Mouse (Mus musculus): ENCODE data around the gene Pfdn5. TPM values are rescaled to one million over a fixed set of nuclear protein-coding genes. Genes with fewer than 3 reads are reported as not detected.
"Not testable (repeated sequence)": the region's sequence is repeated elsewhere in the genome, so short reads cannot be mapped to it uniquely, and the experiment has no call there.

The Pfdn5 gene
- total RNA-seq, 2 experiments from 2014 or later: 317 to 334 TPM

- DNase-seq (ENCODE audit: low spot score in 2 of 2): peak; percentile 80 to 85
Measured at GRCm38 (mm10) chr15:102331610-102332015, 5.7 kb downstream of the Pfdn5 start, which contains the start of gene Myg1. TSS of gene Myg1 (plus strand) at chr15:102331709.

- no peak for DNase-seq (ENCODE audit: low spot score in 2 of 2)
Measured at GRCm38 (mm10) chr15:102335254-102335653, 9.3 kb downstream of the Pfdn5 start.

- DNase-seq (ENCODE audit: low spot score in 2 of 2): not testable (repeated sequence)
Measured at GRCm38 (mm10) chr15:102335925-102336324, 10.0 kb downstream of the Pfdn5 start.

GRCm38 (mm10) chr15:102336946-102337345 is 11.0 kb downstream of the Pfdn5 start:
- no peak for DNase-seq (ENCODE audit: low spot score in 2 of 2)

GRCm38 (mm10) chr15:102339612-102340011 is 13.7 kb downstream of the Pfdn5 start:
- DNase-seq (ENCODE audit: low spot score in 2 of 2): no peak

- DNase-seq (ENCODE audit: low spot score in 2 of 2): no peak
Measured at GRCm38 (mm10) chr15:102341580-102341979, 15.7 kb downstream of the Pfdn5 start.

GRCm38 (mm10) chr15:102344490-102344889 is 18.6 kb downstream of the Pfdn5 start:
- DNase-seq (ENCODE audit: low spot score in 2 of 2): no peak

GRCm38 (mm10) chr15:102346444-102346843 is 20.5 kb downstream of the Pfdn5 start:
- DNase-seq (ENCODE audit: low spot score in 2 of 2): no peak

- peak; percentile 93 to 95 for DNase-seq (ENCODE audit: low spot score in 2 of 2)
Measured at GRCm38 (mm10) chr15:102350138-102350941, 24.4 kb downstream of the Pfdn5 start, which contains the start of gene Aaas. TSS of gene Aaas (minus strand) at chr15:102350771.

- DNase-seq (ENCODE audit: low spot score in 2 of 2): no peak
Measured at GRCm38 (mm10) chr15:102350942-102351291, 25.0 kb downstream of the Pfdn5 start.

- no peak for DNase-seq (ENCODE audit: low spot score in 2 of 2)
Measured at GRCm38 (mm10) chr15:102352177-102352576, 26.3 kb downstream of the Pfdn5 start.

- no peak for DNase-seq (ENCODE audit: low spot score in 2 of 2)
Measured at GRCm38 (mm10) chr15:102353986-102354385, 28.1 kb downstream of the Pfdn5 start.

GRCm38 (mm10) chr15:102355134-102355870 is 29.4 kb downstream of the Pfdn5 start:
- DNase-seq (ENCODE audit: low spot score in 2 of 2): peak in 1 of 2 experiments; percentile 41

GRCm38 (mm10) chr15:102355871-102356441 is 30.0 kb downstream of the Pfdn5 start:
- DNase-seq (ENCODE audit: low spot score in 2 of 2): peak in 1 of 2 experiments; percentile 19

GRCm38 (mm10) chr15:102356501-102357325 is 30.8 kb downstream of the Pfdn5 start:
- no peak for DNase-seq (ENCODE audit: low spot score in 2 of 2)

GRCm38 (mm10) chr15:102358126-102358525 is 32.2 kb downstream of the Pfdn5 start:
- no peak for DNase-seq (ENCODE audit: low spot score in 2 of 2)

GRCm38 (mm10) chr15:102358834-102359233 is 32.9 kb downstream of the Pfdn5 start:
- no peak for DNase-seq (ENCODE audit: low spot score in 2 of 2)

- no peak for DNase-seq (ENCODE audit: low spot score in 2 of 2)
Measured at GRCm38 (mm10) chr15:102362648-102363047, 36.7 kb downstream of the Pfdn5 start.

GRCm38 (mm10) chr15:102364678-102365077 is 38.8 kb downstream of the Pfdn5 start:
- DNase-seq (ENCODE audit: low spot score in 2 of 2): no peak

- no peak for DNase-seq (ENCODE audit: low spot score in 2 of 2)
Measured at GRCm38 (mm10) chr15:102366238-102366637, 40.3 kb downstream of the Pfdn5 start.
